Mouse (Mus musculus): ENCODE measurements around the gene Otud3. TPM values are rescaled to one million over a fixed set of nuclear protein-coding genes. Genes with fewer than 3 reads are reported as not detected.
"Not testable (repeated sequence)": the region's sequence is repeated elsewhere in the genome, so short reads cannot be mapped to it uniquely, and the experiment has no call there.

Gene Otud3
- total RNA-seq (2021): 1 to 10 TPM; 7.5 to 9.3 TPM

DNA sequence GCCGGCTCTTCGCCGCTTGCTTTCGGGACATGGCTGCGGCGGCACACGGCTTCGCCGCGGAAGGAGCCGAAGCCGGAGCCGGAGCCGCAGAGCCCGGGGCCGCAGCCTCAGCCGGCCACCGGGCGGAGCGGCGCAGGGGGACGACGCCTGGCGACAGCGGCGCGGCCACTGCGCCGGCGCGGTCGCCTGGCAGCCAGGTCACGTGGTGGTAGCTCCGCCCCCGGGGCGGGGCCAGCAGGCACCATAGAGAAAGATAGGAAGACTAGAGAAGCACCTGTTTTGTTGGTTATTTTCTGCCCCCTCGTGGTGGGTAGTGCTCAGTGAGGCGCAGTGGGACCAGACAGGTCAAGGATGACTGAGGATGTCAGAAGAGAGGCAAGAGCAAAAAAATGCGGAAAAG is at the start of gene Otud3:
TSS of gene Otud3 (minus strand) at position 149 of the 400 bp plus-strand sequence.
- peak; percentile 96 for DNase-seq

- no peak for DNase-seq
These were observed 49.0 kb upstream of the Otud3 start for GRCm38 (mm10) chr4:138962719-138963118.

GRCm38 (mm10) chr4:138959926-138960325 is 46.2 kb upstream of the Otud3 start:
- DNase-seq: no peak

GRCm38 (mm10) chr4:138959120-138959519 is 45.4 kb upstream of the Otud3 start:
- no peak for DNase-seq

DNA sequence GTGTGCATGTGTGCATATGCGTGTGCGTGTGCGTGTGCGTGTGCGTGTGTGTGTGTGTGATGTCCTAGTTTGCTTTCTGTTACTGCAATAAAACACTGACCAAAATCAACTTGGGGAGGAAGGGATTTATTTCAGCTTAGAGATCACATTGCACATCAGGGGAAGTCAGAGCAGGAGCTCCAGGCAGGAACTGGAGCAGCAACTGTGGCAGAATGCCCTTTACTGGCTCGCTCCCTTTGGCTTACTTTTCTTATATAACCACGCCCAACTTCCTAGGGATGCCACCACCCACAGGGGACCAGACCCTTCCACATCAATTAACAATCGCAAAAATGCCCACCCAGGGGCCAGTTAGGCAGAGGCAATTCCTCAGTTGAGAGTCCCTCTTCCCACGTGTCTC is 44.9 kb upstream of the Otud3 start:
- DNase-seq: no peak

- no peak for DNase-seq
These were observed 34.5 kb upstream of the Otud3 start for GRCm38 (mm10) chr4:138948257-138948656.

DNA sequence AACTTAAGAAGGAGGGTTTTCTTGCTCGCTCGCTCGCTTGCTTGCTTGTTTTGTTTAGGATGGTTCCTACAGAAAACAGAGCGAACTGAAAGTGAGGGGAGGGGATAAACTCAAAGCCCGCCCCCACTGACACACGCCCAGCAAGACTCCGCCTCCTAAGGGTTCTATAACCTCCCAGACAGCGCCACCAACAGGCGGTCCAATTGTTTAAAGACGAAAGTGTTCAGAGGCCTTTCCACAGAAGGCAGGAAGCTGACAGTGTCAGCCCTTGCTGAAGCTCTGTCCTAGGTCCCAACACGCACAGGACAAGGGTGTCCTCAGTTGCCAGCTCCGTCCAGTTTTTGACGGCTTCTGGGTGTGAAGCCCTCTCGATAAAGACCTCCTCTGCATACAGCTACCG is 30.0 kb upstream of the Otud3 start:
- peak; percentile 85 for DNase-seq

DNA sequence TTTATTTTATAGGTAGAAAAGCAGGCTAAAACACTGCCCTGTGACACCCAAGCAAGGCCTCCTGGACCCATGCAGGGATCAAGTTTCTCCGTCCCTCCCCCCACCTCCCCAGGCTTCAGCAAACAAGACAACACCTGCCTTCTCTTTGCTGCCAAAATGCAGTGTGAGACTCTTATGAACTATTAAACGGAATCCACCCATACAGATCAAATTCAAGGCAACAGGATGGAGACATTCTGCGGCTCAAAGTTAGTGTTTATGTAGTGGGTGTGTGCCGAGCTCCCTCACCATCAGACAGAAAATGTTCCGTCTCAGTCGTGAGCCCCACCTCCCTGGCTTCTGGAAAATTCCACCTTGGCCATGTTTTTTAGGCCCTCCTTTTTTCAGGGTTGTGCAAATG is 28.2 kb upstream of the Otud3 start:
- DNase-seq: no peak

DNA sequence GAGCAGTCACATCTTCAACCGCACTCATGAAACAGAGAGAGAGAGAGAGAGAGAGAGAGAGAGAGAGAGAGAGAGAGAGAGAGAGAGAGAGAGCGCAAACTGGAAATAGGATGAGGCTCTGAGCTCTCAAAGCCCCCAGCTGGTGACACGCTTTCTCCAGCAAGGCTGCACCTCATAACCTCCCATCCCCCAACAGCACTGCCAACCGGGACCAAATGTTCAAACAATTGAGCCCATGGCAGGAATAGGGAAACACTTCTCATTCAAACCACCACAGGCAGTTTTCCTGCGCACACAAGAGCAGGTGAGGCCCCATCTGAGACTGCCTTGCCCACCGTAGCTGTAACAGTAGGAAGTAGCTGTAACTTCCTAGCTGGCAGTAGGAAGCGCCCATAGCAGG is 27.7 kb upstream of the Otud3 start:
- DNase-seq: no peak

- peak; percentile 10 for DNase-seq
These were observed 25.7 kb upstream of the Otud3 start for GRCm38 (mm10) chr4:138939481-138939880.

DNA sequence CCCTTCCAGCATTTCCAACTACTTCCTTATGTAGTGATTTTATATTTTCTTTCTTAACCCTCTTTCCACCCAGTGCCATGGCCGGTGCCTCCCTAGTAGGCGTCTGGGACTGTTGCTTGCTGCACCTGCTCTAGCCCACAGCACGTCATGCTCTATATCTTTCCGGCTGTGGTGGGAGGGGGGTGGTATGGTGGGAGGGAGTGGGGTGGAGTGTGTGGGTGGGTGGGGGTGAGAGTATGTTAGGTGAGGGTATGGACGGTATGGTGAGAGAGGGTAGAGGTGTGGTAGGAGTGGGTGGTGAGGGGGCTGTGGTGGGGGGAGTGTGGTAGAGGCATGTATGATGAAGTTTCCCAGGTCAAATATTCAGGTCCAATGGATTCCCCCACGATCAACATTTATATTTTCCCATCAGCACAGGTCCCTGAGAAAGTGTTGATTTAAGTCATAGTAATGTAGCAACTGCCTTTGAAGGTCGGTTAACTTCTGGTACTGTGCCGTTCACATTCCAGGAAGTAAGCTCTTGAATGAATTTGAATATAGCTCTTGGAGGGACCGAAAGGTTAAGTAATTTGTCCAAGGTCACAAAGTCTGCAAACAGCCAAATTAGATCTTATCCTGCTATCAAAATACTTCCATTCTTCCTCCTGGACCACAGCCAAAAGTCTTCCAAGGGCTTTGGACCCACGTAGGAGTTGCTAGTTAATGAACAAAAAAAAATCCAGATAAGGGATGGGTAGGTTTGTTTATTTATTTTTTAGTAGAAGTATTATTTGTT is 24.9 kb upstream of the Otud3 start:
- no peak for DNase-seq

DNA sequence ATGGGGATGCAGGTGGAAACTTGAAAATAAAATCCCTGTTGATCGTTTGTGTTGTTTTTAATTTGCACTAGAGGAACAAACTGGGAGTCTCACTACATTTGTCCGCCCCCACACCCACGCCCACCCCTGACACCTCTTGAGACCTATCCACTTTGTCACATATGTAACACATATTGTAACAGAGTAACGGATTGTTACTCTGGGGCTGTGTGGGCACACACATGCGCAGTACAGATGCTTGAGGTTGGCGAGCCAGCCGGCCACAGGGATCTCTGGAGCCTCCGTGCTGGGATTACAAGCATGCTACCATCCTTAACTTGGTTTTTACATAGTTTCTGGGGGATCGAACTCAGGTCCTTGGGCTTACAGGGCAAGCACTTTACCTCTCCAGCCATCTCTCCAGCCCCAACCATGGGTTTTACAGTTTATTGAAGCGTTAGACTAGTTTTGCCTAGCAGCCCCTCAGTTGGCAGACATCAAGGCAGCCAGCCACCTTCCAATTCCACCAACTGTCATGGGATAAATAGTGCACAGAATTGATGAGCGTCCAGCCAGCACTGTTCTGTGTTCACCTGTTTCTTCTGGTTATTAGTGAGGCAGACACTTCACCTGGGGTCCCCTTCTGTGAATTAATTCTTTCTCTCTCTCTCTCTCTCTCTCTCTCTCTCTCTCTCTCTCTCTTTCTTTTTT is 20.9 kb upstream of the Otud3 start:
- no peak for DNase-seq

DNA sequence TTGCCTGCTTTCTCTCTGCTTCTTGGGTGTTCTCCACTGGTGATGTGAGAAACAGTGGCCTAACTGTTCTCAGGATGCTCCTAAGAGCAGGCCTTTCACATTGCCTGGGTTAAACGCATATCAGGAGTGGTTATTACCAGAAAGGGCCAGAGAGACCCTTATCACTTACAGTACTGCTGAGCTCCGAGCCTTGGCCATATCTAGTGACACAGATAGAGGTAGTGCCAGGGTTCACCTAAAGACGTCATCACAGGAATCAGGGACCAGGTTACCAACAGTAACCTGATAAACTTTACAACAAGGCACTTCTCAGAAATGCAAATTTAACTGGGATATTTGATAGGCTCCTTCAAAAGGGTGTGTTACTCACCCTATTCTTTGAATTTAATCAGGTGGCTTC is 20.1 kb upstream of the Otud3 start:
- DNase-seq: no peak

- DNase-seq: no peak
These were observed 11.8 kb upstream of the Otud3 start for GRCm38 (mm10) chr4:138925561-138925960.

DNA sequence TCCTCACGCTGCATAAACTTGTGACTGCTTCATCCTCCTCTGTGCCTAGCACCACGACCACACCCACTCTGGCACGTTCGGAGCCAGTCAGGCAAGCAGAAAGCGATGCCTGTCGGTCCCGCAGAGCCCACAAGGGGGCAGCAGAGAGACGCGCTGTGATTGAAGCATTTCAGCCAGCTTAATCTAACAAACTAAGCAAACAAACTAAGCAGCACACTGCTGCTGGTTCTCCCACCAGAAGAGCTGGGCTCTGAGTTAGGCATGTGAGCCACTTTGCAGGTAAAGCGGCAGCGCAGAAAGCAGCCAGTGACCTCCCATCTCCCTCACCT is 8.3 kb upstream of the Otud3 start:
- DNase-seq: peak; percentile 98

GRCm38 (mm10) chr4:138921254-138922130 is 7.7 kb upstream of the Otud3 start:
- DNase-seq: no peak

- no peak for DNase-seq
These were observed 3.5 kb upstream of the Otud3 start for GRCm38 (mm10) chr4:138917282-138917681.

- DNase-seq: peak; percentile 56
These were observed 481 bp downstream of the Otud3 start for GRCm38 (mm10) chr4:138913141-138913787.

DNA sequence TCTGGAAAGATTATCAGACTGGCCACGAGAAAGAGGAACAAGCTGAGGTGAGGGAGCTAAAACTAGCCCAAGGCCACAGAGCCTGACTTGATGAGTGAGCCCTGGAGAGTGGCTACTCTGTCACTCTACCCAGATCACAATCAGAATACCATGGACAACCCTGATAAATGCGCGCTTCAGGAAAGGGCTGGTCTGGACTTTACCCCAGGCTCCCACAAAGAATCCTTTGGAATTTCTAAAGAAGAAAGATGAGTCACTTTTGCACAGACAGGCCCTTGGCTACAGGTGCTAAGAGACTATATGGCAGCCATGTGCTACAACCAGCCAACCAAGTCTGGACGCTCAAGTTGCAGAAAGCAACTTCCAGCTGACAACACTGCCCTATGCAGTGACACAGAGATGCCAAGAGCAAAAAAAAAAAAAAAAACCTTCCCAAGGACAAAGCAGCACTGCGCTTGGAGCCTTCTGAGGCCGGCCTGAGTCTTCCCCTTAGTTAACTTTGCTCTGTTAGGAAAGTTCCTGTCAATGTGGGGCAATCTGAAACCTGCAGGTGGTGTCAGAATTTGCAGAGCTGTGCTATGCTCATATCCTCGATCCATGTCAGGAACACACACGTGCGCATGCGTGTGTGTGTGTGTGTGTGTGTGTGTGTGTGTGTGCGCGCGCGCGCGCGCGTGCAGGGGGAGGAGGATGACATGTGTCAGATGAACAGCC is 8.0 kb downstream of the Otud3 start:
- DNase-seq: no peak

- no peak for DNase-seq
These were observed 14.4 kb downstream of the Otud3 start for GRCm38 (mm10) chr4:138899361-138899760.

DNA sequence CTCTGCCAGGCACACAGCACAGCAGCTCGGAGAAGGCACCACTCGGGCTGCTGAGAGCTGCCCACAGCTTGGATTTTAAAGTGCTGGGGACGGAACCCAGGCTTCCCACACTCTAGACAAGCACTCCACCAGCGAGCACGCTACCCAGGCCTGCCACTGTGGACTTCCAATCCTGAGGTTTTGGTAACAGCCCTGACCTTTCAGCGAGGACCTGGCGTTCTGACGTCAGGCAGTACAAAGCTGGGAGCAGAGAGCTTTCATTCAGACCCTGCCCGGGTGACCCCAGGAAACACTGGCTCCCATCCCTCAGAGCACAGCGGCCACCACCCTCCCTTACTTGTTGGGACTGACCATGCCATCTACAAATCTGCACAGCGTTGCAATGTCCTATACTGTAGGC is 20.0 kb downstream of the Otud3 start:
- not testable (repeated sequence) for DNase-seq

DNA sequence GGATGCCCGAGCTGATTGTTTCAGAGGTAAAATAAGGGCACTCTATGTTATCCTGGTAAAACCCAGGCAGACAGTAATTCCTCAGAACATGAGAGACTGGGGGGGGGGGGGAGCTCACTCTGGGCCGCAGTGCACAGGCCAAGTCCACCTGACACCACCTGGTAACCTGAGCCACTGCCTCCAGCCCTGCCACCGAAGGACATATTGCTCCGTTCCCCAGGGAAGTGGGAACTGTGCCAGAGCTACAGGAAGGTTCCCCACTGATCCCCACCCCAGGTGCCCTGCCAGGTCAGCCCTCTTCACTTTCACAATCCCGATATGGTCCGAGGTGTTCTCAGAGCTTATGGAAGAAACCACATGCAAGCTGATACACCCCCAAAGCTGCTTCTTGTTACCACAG is 21.1 kb downstream of the Otud3 start:
- no peak for DNase-seq

All from heart, postnatal 4 days (tissue).